Mouse (Mus musculus): ENCODE data around the gene Ttll8. TPM values are rescaled to one million over a fixed set of nuclear protein-coding genes. Genes with fewer than 3 reads are reported as not detected.

The Ttll8 gene
- polyA plus RNA-seq, 1 experiment from 2014 or later, result 0.17 TPM

DNA sequence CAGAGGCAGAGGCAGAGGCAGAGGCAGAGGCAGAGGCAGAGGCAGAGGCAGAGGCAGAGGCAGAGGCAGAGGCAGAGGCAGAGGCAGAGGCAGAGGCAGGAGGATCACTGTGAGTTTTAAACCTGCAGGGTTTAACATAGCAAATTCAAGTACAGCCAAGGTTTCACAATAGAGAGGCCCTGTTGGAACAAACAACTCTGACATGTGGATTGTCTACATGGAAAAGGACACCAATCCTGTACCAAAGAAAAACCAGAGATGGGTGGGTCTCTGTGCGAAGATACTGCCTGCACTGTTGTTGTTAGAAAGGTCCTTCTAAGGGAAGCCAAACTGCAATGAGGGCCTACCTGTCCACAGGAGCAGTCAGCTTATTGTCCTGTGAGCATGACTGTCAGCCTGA, 34.2 kb downstream of the Ttll8 start:
- no peaks in the 10 kb centered on the region for H3K36me3 ChIP-seq
- H3K4me3 ChIP-seq (replicated peaks), result no peak overlapping the region
- H3K27ac ChIP-seq (replicated peaks), result no peak overlapping the region
- H3K4me1 ChIP-seq, result peaks cover 4% of the 10 kb centered on the region; the same call in 1 of the 2 replicates
- no peaks in the 10 kb centered on the region for H3K27me3 ChIP-seq (replicated peaks)
- no peak overlapping the region for H3K4me2 ChIP-seq
- H3K9me3 ChIP-seq (replicated peaks), result no peaks in the 10 kb centered on the region
- 100% methylated on average over 1 of the region's 1 CpGs for WGBS
- ATAC-seq (ENCODE audit: low FRiP score), result no peak
- no peak overlapping the region for H3K9ac ChIP-seq (replicated peaks)

DNA sequence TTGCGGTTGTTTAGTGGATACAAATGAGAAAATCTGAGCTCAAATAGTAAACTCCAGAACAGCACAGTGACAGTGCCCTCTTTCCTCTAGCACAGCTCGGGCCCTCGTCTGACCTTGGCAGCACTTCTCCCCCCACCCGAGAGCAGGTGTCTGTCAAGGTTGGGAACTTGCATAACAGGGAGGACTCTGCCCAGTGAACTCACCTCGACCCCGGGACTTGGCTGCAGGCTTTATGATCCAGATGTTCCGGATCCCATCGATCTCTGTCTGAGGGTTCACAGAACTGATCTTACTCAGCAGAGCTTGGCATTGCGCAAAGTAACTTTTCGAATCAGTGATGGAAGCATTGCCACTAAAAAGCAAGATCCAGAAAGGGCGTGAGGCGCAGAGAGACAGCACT, 34.9 kb downstream of the Ttll8 start:
- WGBS, result 83% methylated on average over 12 of the region's 12 CpGs
- Histone ChIP-seq H3K9me3 (replicated peaks) (no peaks in the 10 kb centered on the region), H3K27me3 (replicated peaks) (no peaks in the 10 kb centered on the region), H3K4me3 (replicated peaks) (no peak overlapping the region), H3K4me1 (peaks cover 4% of the 10 kb centered on the region; the same call in 1 of the 2 replicates), H3K36me3 (no peaks in the 10 kb centered on the region), H3K4me2 (no peak overlapping the region), H3K27ac (replicated peaks) (no peak overlapping the region), H3K9ac (replicated peaks) (no peak overlapping the region)
- no peak for ATAC-seq (ENCODE audit: low FRiP score)

DNA sequence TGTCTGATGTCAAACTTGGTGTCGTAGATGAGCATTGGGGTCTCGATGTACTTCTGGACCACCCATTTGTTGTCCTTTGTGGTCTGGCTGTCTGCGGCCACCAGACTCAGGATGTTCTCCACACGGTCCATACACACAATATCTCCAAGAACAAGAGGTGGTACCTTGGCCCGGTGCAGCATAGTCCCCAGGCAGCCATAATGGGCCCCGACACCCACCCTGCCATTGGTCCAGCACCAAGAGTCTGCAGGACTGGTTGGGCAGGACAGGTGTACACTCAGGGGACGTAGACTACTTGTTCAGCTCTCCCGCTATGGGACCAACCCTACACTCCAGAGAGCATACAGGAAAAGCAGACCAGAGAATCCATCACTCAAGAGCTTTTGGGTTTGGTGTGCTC, 37.1 kb downstream of the Ttll8 start:
- WGBS, result 99% methylated on average over 8 of the region's 8 CpGs
- no peak overlapping the region for H3K4me2 ChIP-seq
- no peaks in the 10 kb centered on the region for H3K36me3 ChIP-seq
- no peak overlapping the region for H3K9ac ChIP-seq (replicated peaks)
- ATAC-seq (ENCODE audit: low FRiP score), result no peak
- no peak overlapping the region for H3K4me3 ChIP-seq (replicated peaks)
- H3K27ac ChIP-seq (replicated peaks), result no peak overlapping the region
- no peaks in the 10 kb centered on the region for H3K9me3 ChIP-seq (replicated peaks)
- peaks cover 4% of the 10 kb centered on the region; the same call in 1 of the 2 replicates for H3K4me1 ChIP-seq
- H3K27me3 ChIP-seq (replicated peaks), result no peaks in the 10 kb centered on the region

DNA sequence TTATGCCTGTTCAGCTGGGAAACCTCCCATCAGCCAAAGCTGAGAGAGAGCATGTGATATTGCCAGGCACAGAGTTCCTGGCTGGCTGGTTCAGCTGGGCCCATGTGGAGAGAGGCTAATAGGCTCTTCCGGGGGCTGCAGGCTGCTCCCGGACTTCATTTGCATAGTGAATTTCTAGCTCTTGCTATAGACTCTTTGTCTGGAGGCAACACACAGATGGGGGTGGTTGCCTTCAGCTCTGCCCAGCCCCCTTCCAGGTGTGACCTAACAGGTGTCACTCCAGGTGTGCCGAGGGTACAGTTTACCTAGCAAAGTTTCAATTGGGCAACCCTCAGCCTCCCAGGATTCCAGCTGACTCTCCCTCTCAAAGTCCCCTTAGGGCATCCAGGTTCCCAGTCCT, 37.9 kb downstream of the Ttll8 start:
- no peak for ATAC-seq (ENCODE audit: low FRiP score)

DNA sequence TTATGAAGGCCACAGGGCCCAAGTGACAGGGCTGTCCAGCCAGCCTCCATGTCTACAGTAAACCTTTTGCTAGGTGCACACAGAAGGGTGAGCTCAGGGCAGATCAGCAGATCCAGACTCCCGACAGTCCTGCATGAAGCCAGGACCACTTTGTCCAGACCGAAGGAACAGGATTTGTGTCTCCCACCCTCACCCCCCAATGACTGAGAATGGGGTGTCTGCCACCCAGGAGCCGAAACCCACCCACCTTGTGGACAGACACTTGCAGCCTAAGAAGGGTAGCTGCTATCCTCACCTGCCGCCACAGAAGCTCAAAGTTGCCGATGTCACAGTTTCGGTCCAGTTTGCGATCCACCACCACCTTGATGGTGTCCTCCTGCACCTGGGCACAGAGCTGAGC, 39.2 kb downstream of the Ttll8 start:
- H3K4me1 ChIP-seq, result no peaks in the 10 kb centered on the region
- no peak overlapping the region for H3K27ac ChIP-seq (replicated peaks)
- H3K36me3 ChIP-seq, result no peaks in the 10 kb centered on the region
- H3K4me2 ChIP-seq, result no peak overlapping the region
- no peaks in the 10 kb centered on the region for H3K9me3 ChIP-seq (replicated peaks)
- H3K9ac ChIP-seq (replicated peaks), result no peak overlapping the region
- H3K4me3 ChIP-seq (replicated peaks), result no peak overlapping the region
- WGBS, result 95% methylated on average over 7 of the region's 7 CpGs
- ATAC-seq (ENCODE audit: low FRiP score), result no peak
- no peaks in the 10 kb centered on the region for H3K27me3 ChIP-seq (replicated peaks)

More for the DNA sequence above, 37.9 kb downstream of the Ttll8 start:
- WGBS, result 45% methylated on average over 3 of the region's 3 CpGs
- Histone ChIP-seq H3K36me3 (no peaks in the 10 kb centered on the region), H3K4me2 (no peak overlapping the region), H3K4me3 (replicated peaks) (no peak overlapping the region), H3K9me3 (replicated peaks) (no peaks in the 10 kb centered on the region), H3K27me3 (replicated peaks) (no peaks in the 10 kb centered on the region), H3K27ac (replicated peaks) (no peak overlapping the region), H3K4me1 (peaks cover 4% of the 10 kb centered on the region; the same call in 1 of the 2 replicates), H3K9ac (replicated peaks) (no peak overlapping the region)

DNA sequence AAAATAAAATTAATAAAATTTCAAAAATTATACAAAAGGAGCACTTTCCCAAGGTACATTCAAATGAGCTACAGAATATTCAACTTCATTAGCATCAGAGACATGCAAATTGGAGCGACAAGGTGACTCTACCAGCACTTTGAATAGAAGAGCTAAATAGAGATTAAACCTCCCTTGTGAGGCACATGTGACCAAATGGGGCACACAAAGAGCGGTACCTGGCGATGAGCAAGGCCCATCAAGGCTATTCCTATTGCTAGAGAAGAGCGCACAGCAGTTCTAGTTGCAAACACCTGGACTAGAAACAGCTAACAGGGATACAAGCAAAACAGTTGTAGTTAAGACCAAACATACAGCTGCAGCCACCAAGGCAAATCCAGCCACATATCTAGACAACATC, 47.9 kb downstream of the Ttll8 start:
- 60% methylated on average over 4 of the region's 4 CpGs for WGBS

DNA sequence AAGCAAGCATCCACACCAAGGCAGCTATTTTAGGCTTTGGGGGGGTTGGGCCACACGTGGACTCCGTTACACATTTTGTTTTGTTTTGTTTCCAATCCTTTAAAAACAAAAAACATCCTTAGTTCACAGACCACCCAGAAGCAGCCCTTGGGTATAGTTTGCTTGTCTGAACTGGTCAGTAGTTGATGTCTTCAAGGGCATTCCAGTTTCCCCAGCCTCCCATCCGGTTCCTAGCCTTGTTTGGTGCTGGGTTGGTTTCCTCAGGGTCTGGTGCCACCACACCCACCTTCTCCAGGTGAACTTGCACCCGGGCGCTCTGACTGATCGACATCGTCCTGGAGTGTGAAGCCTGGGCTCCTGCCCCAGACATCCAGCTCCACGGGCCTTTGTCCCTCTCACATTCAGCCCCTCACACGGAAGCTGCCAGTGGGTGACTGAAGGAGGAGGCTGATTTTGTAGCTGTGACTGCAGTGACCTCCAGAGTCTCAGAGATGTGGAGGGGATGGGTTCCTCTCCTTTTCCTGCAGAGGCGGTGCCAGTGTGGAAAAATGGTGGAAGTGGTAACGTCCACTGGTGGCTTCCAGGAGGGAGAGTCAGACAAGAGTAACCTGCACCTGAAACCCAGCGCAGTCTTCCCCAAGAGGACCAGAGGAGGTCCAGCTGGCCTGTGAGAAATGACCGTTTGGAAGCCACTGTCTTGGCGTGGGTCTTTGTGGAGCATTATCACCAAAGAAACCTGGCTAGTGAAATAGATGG, 50.0 kb downstream of the Ttll8 start:
- Histone ChIP-seq H3K36me3 (no peaks in the 10 kb centered on the region), H3K9ac (replicated peaks) (no peak overlapping the region), H3K9me3 (replicated peaks) (no peaks in the 10 kb centered on the region), H3K4me2 (no peak overlapping the region), H3K4me3 (replicated peaks) (no peak overlapping the region), H3K4me1 (no peaks in the 10 kb centered on the region), H3K27me3 (replicated peaks) (no peaks in the 10 kb centered on the region), H3K27ac (replicated peaks) (no peak overlapping the region)
- ATAC-seq (ENCODE audit: low FRiP score), result no peak
- 87% methylated on average over 14 of the region's 14 CpGs for WGBS

More for the DNA sequence above, 47.9 kb downstream of the Ttll8 start:
- H3K4me1 ChIP-seq, result no peaks in the 10 kb centered on the region
- H3K9me3 ChIP-seq (replicated peaks), result no peaks in the 10 kb centered on the region
- no peak overlapping the region for H3K27ac ChIP-seq (replicated peaks)
- H3K9ac ChIP-seq (replicated peaks), result no peak overlapping the region
- no peak overlapping the region for H3K4me3 ChIP-seq (replicated peaks)
- H3K27me3 ChIP-seq (replicated peaks), result no peaks in the 10 kb centered on the region
- ATAC-seq (ENCODE audit: low FRiP score), result no peak
- H3K36me3 ChIP-seq, result no peaks in the 10 kb centered on the region
- H3K4me2 ChIP-seq, result no peak overlapping the region

DNA sequence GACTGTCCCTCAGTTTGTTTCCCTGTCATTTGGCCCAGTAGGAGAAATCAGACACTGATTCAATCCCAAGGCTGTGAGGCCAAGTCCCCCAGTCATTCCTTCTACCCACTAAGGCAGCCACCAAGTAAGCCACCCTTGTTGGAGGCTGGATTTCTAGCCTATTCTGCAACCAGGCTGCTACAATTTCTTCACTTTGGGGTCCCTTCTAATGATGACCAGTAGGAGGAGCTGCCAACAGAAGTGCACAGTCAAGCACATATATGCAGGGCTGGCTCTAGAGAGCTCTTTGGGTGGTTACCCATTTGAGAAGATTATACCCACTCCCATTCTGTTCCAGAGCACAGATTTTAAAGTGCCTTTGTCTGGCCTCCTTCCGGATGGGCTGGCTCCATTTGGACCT, 51.1 kb downstream of the Ttll8 start:
- WGBS, result 92% methylated on average over 1 of the region's 1 CpGs
- no peak for ATAC-seq (ENCODE audit: low FRiP score)
- Histone ChIP-seq H3K27me3 (replicated peaks) (no peaks in the 10 kb centered on the region), H3K4me3 (replicated peaks) (no peak overlapping the region), H3K27ac (replicated peaks) (no peak overlapping the region), H3K9me3 (replicated peaks) (no peaks in the 10 kb centered on the region), H3K36me3 (no peaks in the 10 kb centered on the region), H3K4me2 (no peak overlapping the region), H3K4me1 (no peaks in the 10 kb centered on the region), H3K9ac (replicated peaks) (no peak overlapping the region)

DNA sequence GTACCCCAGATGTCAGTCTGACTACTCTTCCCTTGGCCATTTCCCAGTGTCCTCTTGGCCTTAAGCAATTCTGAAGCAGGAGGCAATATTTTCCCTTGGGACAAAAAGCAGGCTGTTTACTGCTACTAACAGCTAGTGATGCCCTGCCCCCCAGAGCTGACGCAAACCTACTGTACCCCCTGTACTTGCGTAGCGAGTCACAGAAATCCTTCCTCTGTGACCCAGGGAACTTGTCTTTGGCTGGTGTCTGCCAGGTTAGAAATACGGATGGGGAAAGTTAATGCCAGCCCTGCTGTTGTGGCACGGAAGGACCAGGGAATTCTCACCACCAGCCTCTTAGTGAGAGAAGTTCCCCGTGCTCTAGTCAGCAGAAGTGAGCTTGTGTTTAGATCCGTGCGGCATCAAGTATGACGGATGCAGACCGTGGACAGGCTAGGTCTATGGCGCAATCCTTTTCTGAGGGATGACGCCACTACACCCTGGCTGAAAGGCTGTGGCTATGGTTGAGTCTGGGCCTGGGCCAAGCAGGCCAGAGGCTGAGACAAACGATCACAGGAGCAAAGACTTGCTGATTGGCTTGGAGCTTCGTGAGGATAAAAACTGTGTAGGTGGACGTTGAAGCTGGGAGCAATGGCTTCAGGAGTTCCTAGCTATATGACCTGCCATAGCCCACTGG, 51.9 kb downstream of the Ttll8 start:
- Histone ChIP-seq H3K4me2 (no peak overlapping the region), H3K4me1 (no peaks in the 10 kb centered on the region), H3K9ac (replicated peaks) (no peak overlapping the region), H3K27me3 (replicated peaks) (no peaks in the 10 kb centered on the region), H3K36me3 (no peaks in the 10 kb centered on the region), H3K9me3 (replicated peaks) (no peaks in the 10 kb centered on the region), H3K4me3 (replicated peaks) (no peak overlapping the region), H3K27ac (replicated peaks) (no peak overlapping the region)
- ATAC-seq (ENCODE audit: low FRiP score), result no peak
- 89% methylated on average over 15 of the region's 15 CpGs for WGBS

DNA sequence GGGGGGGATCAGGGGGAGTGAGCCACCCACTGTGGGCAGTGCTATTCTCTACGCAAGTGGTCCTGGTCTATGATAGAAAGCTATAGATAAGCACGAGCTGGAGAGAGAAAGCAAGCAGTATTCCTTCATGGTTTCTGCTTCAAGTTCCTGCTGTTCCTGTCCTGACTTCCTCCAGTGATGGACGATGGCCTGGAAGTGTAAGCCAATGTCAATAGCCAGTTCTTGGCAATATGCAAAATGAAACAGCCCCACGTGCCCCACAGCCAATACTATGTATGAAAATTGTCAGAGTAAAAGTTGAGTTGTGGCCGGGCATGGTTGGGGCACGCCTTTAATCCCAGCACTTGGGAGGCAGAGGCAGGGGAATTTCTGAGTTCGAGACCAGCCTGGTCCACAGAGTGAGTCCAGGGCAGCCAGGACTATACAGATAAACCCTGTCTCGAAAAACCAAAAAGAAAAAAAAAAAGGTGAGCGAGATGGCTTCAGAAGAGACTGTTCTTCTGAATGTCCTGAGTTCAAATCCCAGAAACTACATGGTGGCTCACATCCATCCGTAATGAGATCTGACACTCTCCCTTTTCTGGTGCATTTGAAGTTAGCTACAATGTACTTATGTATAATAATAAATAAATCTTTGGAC, 57.8 kb downstream of the Ttll8 start:
- H3K9me3 ChIP-seq (replicated peaks), result no peaks in the 10 kb centered on the region
- no peaks in the 10 kb centered on the region; the same call in 1 of the 2 replicates for H3K27me3 ChIP-seq (replicated peaks)
- no peaks in the 10 kb centered on the region for H3K36me3 ChIP-seq
- 87% methylated on average over 10 of the region's 10 CpGs for whole genome bisulfite sequencing
- no peak overlapping the region for H3K27ac ChIP-seq (replicated peaks)
- H3K4me2 ChIP-seq, result no peak overlapping the region
- ATAC-seq (ENCODE audit: low FRiP score), result no peak
- H3K4me1 ChIP-seq, result peaks cover 3% of the 10 kb centered on the region
- H3K4me3 ChIP-seq (replicated peaks), result no peak overlapping the region
- H3K9ac ChIP-seq (replicated peaks), result no peak overlapping the region

DNA sequence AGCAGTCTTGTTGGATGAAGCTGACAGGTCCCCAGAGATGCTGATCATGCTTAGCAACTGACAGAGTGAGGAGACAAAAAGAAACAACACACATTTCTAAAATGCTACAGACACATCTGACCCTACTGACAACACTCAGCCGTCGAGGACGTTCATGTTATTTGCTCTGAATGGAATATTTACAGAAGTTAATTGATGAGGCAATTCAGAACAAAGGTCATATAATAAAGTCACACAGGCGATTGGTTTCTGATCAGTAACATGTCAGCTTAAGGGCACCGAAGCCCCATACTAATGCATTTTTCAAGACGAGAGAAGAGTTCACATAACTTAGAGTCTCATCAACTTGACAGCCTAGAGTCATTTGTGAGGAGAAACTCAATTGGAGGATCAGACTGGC, 58.3 kb downstream of the Ttll8 start:
- H3K4me2 ChIP-seq, result no peak overlapping the region
- no peaks in the 10 kb centered on the region for H3K36me3 ChIP-seq
- H3K27ac ChIP-seq (replicated peaks), result no peak overlapping the region
- H3K4me3 ChIP-seq (replicated peaks), result no peak overlapping the region
- 84% methylated on average over 6 of the region's 6 CpGs for WGBS
- H3K4me1 ChIP-seq, result peaks cover 8% of the 10 kb centered on the region
- H3K9me3 ChIP-seq (replicated peaks), result no peaks in the 10 kb centered on the region
- H3K9ac ChIP-seq (replicated peaks), result no peak overlapping the region
- ATAC-seq (ENCODE audit: low FRiP score), result no peak
- no peaks in the 10 kb centered on the region; the same call in 1 of the 2 replicates for H3K27me3 ChIP-seq (replicated peaks)

DNA sequence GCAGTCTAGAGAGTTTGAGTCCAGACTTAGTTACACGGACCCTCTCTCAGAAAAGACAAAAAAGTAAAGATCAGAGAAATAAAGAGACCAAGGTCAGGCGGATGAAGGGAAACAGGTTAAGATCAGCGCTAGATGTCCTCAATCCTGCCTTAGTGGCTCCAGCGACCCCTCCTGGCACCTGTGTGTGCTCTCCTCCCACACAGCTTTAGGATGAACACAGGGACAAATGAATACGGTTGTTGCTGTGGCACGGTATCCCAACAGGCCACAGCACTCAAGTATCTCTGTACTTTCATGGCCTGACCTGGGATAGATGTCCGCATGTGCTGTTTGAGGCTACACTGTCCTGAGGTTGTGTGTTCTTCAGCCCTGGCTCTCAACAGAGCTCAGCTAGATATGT, 59.1 kb downstream of the Ttll8 start:
- Histone ChIP-seq H3K4me3 (replicated peaks) (no peak overlapping the region), H3K27ac (replicated peaks) (no peak overlapping the region), H3K4me1 (peaks cover 16% of the 10 kb centered on the region), H3K36me3 (no peaks in the 10 kb centered on the region), H3K9ac (replicated peaks) (no peak overlapping the region), H3K27me3 (replicated peaks) (no peaks in the 10 kb centered on the region; the same call in 1 of the 2 replicates), H3K4me2 (no peak overlapping the region), H3K9me3 (replicated peaks) (no peaks in the 10 kb centered on the region)
- no peak for ATAC-seq (ENCODE audit: low FRiP score)
- WGBS, result 71% methylated on average over 7 of the region's 7 CpGs

Measured in neural tube, embryonic 15.5 days (tissue).